Mouse (Mus musculus): ENCODE results near the gene Smyd1.

The Smyd1 gene

DNA sequence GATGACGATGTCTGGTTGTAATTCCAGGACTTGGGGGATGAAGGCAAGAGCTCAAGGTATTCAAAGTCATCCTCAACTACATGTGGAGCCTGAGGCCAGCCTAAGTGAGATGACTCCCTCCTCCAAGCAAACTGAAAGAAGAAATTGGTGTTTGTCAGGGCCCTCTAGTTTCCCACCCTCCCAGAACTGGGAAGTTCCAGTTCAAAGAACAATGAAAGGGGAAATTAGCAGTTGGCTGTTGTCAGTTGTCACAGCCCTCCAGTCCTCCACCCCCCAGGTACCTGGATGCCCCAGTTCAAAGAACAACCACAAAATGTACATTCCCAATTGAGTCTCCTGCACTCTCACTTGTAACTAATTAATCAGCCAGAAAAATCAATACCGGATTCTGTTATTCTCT is 113.3 kb downstream of the Smyd1 start:
- no peak for DNase-seq (ENCODE audit: low spot score in 2 of 2)

- no peak for DNase-seq (ENCODE audit: low spot score in 2 of 2)
Observed at GRCm38 (mm10) chr6:71204166-71204565, 117.9 kb downstream of the Smyd1 start.

DNA sequence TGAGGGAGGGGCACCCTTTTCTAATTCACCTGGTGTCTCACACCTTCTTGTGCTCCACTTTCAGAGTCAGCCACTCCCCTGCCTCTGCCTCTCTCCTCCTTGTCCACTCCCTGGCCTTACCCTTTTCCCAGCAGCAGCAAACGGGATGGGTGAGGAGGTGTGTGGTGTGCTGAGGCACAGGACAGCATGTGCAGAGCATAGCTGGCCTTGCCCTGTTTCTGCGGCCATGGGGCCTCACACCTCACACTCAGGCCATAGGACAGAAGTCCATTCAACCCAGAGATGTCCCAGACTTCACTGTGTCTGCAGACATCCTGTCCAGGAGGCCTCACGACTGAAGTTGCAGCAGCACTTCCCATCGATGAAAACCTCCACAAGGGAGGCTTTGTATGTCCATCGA is 118.4 kb downstream of the Smyd1 start:
- no peak for DNase-seq (ENCODE audit: low spot score in 2 of 2)

DNA sequence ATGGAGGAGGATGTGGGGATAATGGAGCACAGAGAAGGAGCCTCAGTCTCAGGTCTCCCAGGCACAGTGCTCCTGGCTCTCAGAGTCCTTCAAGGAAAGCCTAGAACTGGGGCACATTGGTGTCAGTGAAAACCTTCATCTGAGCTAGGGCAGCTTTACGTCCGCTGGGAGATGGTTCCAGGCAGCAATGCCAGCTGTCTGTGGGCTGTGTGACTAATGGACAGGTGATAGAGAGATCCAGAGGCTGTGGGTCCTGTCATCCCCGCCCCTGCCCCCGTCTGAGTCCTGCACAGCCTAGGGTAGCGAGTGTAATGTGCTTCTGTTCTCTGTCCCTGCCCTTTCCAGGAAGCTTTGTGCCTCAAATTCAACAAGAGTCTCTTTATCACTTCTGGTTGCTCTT is 120.1 kb downstream of the Smyd1 start:
- DNase-seq (ENCODE audit: low spot score in 2 of 2) = no peak

DNA sequence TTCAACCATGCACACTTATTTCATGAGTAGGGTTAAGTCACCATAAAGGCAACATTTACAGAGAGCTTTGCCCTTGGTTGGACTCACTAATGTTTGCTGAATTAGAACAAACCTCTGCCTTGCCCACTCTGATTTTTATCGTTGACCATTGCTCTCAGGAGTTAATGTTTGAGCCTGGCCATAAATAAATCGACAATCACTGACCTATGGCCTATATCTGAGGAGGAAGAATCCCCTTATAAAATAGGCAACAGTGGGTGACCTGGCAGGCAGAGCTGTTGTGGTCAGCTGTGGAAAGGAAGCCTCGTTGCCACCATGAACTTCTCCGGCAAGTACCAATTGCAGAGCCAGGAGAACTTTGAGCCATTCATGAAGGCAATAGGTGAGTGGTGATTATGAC is 122.4 kb downstream of the Smyd1 start, which contains the start of gene Fabp1:
Gene Fabp1, plus strand, starts transcription at position 216 of the 400 bp plus-strand sequence.
- DNase-seq (ENCODE audit: low spot score in 2 of 2) = no peak

DNA sequence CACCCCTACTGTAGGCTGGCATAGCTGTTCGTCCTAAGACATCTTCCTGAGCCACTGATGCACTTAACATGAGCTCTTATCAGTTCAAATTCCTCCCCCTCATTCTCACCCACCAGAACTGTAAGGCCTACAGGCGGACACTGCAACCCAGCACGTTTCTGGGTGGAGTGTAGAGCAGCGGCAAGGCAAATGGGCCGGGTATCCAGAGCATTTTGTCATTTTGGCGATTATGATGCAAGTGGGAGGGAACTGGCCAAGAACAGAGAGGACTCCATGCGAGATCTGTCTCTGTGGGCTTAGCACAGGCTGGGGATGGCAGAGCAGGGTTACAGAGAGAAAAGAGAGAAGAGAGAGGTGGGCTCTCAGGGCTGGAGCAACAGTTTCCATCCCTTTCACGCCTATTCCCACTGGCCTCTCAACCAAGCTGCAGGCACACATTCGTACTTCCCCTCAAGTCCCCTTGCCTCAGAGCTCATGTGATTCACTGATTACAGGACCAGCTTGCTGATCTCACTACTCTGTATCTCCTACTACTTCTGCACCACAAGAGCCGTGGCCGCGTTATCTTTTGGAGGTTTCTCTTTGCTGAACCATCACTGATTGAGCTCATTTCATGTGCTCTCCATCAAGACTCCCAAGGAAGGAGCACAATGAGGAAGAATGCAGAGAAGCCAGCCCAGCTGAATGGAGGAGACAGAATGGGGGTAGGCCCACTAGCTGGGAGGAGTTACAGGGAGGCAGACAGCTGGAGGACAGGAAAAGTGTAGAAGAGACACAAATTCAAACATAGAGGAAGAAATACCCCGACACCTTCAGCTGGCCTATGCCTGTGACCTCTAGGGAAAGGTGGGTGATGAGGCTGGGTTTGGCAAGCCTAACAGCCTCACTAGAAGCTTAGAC is 124.1 kb downstream of the Smyd1 start:
- peak in 1 of 2 experiments; percentile 19 for DNase-seq (ENCODE audit: low spot score in 2 of 2)

GRCm38 (mm10) chr6:71196107-71196506 is 125.9 kb downstream of the Smyd1 start:
- no peak for DNase-seq (ENCODE audit: low spot score in 2 of 2)

- no peak for DNase-seq (ENCODE audit: low spot score in 2 of 2)
Observed at GRCm38 (mm10) chr6:71193151-71193740, 128.8 kb downstream of the Smyd1 start.

DNA sequence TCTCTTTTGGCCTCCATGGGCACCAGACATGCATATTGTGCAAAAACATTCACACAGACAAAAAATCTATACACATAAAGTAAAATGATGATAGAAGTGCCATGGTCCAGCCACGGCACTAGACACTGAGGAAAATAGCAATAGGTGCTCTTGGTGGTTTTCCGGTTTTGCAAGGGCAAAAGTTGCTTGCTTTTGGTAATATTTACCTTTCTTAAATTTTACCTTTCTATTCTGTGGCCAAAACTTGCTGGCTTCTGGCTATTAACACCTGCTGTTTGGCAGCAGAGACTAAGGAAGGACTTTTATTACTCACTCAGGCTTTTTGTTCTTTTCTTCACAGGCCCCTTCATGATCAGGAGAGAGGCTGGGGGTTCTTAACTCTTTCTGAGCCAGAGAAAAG is 131.5 kb downstream of the Smyd1 start:
- DNase-seq (ENCODE audit: low spot score in 2 of 2) = no peak

GRCm38 (mm10) chr6:71189578-71189977 is 132.5 kb downstream of the Smyd1 start:
- DNase-seq (ENCODE audit: low spot score in 2 of 2) = peak in 1 of 2 experiments; percentile 9

- DNase-seq (ENCODE audit: low spot score in 2 of 2) = no peak
Observed at GRCm38 (mm10) chr6:71184941-71185604, 137.0 kb downstream of the Smyd1 start.

- no peak for DNase-seq (ENCODE audit: low spot score in 2 of 2)
Observed at GRCm38 (mm10) chr6:71180596-71180995, 141.4 kb downstream of the Smyd1 start.

GRCm38 (mm10) chr6:71172812-71173580 is 149.0 kb downstream of the Smyd1 start:
- no peak for DNase-seq (ENCODE audit: low spot score in 2 of 2)

- DNase-seq (ENCODE audit: low spot score in 2 of 2) = peak in 1 of 2 experiments; percentile 8
Observed at GRCm38 (mm10) chr6:71166551-71167169, 155.4 kb downstream of the Smyd1 start.

- no peak for DNase-seq (ENCODE audit: low spot score in 2 of 2)
Observed at GRCm38 (mm10) chr6:71164394-71164793, 157.6 kb downstream of the Smyd1 start.

Data from urinary bladder, postnatal 36 days (tissue).